Mouse (Mus musculus) telencephalon, adult 2 months (tissue): ENCODE data around the gene Phb.

Experiments used
- DNase-seq: peaks from one replicate; pipeline ENCODE4 v3.0.0-alpha.2; 2011; ENCODE audit warnings: low read depth, low spot score

The Phb gene

DNA sequence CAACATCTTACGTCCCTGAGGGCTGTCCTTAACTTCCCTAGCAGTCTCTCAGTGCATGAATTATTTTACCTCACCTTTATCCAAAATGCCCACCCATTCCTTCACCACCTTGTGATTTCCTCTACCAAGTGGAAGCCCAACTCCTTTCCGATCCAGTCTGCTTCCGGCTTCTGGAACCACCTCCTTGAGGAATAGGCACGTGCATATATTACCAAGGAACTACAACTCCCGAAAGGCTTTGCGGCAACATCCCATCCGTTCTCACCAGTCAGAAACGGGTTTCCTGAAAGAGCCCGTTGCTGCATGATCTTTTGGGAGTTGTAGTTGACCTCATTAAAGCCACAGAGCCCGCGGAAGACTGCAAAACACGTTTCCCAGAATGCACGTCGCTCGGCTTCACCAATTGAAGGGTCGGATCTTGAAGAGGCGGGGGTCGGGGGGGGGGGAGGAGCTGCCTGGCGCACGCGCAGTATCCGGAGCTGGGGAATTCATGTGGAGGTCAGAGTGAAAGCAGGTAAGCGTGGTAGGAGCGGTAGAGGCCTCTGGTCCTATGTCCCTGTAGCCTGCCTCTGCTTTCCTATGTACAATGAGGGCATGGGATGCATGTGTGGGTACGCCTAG lies at the start of gene Phb:
TSS of gene Phb (plus strand) at position 429 of the 621 bp plus-strand sequence.
- peak; percentile 100 for DNase-seq

DNA sequence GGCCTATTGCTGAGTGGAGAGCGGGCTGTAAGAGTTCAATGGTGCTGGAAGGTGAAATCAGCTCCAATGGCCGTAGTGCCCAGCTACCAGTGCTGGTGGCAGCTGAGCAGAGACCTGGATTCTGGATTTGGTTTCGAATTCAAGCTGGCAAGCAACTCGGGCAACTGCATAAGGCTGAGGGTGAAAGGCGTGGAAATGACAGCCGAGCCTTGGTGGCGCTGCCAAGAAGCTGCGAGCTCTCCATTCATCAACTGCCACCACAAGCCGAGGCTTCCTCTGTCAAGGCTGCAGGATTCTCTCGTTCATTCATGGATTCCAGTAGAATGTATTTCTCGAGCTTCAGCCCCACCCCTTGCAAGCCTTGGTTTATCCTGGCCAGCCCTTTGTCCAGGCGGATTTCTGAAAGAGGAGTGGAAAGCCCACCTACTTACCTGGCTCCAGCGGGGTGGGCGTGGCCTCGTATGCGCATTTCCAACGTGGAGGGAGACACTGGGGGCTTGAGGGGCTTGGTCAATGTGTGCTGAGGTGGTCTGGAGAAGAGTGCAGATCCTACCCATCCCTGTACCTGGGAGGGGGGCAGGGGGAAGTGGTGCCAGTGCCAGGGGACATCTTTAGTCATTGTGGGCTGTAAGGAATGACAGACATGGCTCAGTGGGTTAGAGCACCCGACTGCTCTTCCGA lies 48.8 kb upstream of the Phb start:
- DNase-seq = peak; percentile 29

DNA sequence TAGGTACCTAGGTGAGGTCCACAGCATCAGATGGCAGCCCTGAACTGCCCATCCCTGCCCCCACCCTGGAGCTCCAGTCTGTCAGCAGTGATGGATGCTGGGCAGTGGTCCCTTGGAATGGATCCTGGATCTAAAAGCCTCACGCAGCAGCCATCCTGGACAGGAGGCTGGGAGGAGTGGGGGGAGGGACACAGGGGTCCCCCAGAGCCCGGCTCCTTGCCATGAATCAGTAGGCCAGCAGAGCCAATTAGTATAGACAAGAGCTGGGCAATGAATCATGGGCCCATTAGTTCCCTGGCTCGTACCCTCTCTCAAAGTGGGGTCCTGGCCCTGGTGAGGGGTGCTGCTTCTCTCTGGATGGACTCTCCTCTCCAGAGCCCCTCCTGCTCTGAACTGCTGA lies 47.7 kb upstream of the Phb start:
- DNase-seq = no peak

DNA sequence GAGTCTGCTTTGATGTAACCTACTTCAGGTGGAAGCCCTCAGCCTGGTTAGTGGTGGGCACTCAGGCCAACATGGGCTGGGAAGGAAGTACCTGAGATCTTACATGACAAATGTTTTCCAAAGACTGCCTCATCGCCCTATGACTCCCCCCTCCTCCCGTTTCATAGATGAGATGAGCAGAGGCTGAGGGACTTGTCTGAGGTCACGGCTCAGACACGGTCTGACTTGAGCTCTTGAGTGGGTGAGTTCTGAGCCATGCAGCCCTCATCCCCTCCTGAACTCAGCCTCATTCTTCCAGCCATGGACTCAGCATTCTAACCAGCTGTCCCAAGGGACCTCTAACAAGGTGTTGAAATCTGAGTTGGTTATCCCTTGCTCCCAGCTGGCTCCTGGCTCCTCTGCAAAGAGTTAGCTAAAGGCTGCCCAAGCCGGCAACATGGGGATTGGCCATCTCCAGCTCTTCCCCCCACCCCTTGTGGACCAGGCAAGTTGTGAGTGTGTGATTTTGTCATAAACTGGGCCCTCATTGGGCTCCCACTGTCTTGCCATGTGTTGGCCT lies 46.8 kb upstream of the Phb start:
- DNase-seq = no peak

GRCm38 (mm10) chr11:95621010-95621409 lies 45.7 kb upstream of the Phb start:
- no peak for DNase-seq

- no peak for DNase-seq
These were observed 45.1 kb upstream of the Phb start for GRCm38 (mm10) chr11:95621541-95622130.

DNA sequence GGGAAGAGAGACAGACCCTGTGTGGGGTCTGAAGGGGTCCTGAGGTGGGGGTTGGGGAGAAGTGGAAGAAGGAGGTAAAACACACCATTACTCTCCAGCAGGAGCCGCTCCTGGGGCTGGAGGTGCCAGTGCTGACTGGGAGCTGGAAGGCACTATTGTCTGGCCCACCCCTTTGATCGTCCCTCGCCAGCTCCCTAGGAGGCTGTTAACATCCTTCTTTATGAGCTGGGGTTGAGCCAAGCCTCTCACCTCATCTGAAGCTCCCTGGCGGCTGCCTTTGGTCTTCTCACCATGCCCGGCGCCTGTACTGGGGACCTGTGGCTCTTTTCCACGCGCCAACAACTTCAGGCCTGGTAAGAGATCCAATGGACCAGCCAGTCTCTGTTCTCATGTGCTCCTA lies 44.3 kb upstream of the Phb start:
- no peak for DNase-seq

DNA sequence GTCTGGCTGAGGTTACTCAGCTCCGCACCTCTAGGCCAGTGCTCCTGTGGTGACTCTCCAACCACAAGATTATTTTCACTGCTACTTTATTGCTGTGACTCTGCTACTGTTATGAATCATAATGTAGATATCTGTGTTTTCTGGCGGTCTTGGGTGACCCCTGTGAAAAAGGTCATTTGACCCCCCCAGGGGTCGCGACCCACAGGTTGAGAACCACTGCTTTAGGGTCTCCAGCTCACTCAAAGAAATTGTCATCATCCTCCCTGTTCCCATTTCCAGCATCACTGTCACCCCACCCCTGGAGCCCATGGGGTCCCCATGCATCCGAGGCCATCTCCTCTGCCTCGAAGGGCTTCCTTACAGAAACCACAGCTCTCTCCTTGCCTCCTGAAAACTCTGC lies 36.2 kb upstream of the Phb start:
- DNase-seq = no peak

DNA sequence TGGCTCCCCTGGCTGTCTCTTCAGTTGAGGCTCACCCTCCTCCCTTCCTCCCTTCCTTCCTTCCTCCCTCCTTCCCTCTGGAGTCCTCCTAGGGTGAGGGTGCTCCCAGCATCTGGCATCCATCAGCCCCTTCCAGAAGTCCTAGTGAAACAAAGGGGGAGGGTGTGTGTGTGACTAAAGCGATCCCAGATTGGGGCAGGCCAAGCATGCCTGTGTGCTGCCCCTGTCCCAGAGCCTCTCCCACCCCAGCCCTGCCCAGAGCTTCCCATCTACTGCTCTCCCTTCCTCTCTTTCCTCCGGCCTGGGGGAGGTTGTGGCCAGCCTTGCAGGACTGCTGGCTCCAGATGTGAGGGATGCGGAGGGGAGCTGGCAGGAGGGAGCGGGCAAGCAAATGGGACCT lies 35.5 kb upstream of the Phb start:
- no peak for DNase-seq

DNA sequence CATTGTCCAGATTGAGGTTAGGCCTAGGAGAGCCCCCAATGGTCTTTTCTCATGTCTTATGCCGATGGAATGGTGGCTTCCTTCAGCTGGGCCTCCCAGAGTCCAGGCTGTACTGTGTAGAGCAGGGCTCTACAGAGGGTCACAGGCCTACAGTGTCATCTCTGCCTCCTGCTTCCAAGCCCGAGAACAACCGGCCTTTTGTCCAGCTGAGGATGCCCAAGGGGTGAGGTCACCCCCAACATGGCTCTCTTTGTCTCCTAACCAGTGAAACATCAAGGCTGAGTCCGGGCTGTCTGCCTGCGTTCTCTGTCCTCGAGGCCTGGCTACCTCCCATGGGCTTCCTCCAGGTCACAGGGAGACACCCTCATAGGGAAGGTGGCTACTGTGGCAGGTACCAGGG lies 34.3 kb upstream of the Phb start:
- peak; percentile 48 for DNase-seq

GRCm38 (mm10) chr11:95633512-95634000 lies 33.2 kb upstream of the Phb start:
- no peak for DNase-seq

DNA sequence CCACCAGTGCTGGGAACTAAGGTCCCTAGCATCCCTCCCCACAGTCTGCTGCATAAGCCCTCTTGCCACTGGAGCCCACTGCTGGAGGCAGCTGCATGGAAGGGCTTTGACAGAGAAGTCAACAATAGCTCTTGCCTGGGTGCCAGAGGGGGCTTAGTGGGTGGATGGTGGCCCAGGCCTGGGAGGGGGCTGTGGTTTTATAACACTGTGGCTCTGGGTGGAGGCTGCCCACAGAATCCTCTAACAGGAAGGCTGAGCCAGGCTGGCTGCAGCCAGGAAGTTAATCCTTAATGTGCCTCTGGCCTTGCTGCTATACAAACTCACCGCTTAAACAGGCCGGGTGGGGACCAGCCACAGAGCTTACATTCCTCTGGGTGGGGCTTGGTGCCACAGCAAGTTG lies 31.7 kb upstream of the Phb start:
- DNase-seq = no peak

GRCm38 (mm10) chr11:95640751-95641150 lies 26.0 kb upstream of the Phb start:
- DNase-seq = no peak

- DNase-seq = no peak
These were observed 24.1 kb upstream of the Phb start for GRCm38 (mm10) chr11:95642534-95643280.

GRCm38 (mm10) chr11:95643856-95644255 lies 22.9 kb upstream of the Phb start:
- no peak for DNase-seq

GRCm38 (mm10) chr11:95644381-95644780 lies 22.4 kb upstream of the Phb start:
- DNase-seq = no peak

DNA sequence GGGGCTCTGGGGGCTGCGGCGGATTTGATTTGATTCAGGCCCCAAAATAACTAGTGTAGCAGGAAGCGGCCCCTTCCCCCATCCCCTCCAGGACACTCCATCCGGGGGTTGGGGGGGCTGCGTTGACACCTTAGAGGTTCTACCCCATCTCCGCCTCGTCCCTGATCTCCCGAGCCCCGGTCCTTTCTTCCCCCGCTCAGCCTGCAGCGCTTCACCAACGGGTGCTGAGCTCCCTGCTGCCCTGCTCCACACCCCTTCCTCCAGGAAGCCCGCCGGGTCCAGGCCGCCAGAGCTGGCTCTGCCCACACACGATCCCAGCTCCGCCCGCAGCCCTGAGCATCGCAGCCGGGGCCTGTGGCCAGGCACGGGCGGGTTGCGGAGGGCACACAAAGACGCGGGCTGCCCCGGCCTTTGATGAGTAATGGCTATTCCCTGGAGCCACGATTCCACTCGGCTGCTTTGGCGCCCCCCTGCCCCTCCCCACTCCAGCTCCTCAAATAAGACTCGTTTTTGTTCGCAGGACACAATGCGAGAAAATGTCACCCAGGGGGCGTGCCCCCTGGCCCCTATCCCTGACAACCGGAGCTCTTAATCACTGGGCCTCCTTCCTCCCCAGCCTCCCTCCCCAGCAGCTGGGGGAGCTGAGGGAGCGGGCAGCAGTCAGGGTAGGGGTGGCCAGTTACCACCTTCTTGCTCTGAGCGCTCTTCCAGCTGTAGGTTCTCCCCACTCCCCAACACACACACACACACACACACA lies 21.2 kb upstream of the Phb start:
- DNase-seq = no peak

DNA sequence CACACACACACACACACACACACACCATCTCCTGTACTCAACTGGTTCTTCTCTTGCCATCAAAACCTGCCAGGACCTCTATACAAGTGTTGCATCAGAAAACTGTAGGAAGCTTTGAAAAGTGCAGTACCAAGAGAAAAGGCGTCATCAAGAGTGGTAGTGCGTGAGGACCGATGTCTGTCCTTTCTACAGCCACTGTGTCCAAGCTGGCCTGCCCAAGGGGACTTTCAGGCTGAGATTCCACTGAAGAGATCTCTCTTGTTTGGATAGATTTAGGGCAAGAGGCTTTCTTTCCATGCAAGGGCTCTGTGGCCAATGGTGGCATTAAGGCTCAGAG lies 20.6 kb upstream of the Phb start:
- DNase-seq = no peak

DNA sequence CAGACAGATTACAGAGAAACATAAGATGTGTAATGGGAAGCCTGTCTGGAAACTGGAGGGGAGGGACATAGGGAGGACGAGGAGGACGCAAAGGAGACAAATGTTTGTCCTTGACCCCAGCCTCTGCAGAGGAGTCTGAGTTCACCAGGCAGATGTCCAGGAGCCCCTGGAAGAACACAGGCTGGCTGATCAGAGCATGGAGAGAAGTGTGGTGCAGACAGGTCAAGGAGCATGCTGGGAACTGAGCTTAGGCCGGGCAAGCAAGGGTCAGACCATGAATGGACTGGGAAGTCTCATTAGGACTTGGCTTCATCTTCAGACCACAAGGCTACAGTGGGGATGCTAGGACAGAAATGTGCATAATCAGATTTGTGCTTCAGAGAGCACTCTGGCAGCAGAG lies 19.0 kb upstream of the Phb start:
- no peak for DNase-seq

DNA sequence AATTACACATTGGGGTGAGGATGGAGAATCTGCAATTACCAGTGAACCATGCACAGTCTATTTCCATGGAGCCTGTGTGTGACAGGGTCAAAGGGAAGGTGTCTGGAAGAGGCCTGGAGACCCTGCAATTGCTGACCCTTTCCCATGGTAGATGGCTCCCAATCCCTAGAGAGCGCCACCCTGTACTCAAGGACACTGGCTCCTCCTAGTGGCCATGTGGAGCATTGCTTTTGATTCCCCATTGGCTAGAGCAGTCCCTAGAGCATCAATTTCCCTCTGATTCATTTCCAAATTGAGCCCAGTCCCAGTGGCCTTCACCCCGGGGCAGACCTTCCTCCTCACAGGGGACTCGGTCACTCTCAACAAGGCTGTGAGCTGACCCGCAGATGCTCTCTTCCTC lies 17.9 kb upstream of the Phb start:
- DNase-seq = peak; percentile 13

- no peak for DNase-seq
These were observed 17.2 kb upstream of the Phb start for GRCm38 (mm10) chr11:95649560-95649959.
